Mouse (Mus musculus) hindbrain, embryonic 15.5 days (tissue): Measurements from ENCODE around the gene Jazf1. TPM values are rescaled to one million over a fixed set of nuclear protein-coding genes. Genes with fewer than 3 reads are reported as not detected.

ENCODE experiments used
- ATAC-seq: fragments of 200-750 bp; cut with Nextera tagmentation; 2 replicates; pipeline ENCODE4 v1.8.0; 2017; ENCODE audit warnings: low read depth, moderate number of reproducible peaks, moderate TSS enrichment; ENCODE audit not compliant: low FRiP score
- H3K27ac ChIP-seq: fragments of 300-500 bp; sonication (generic); replicated peaks from 2 replicates; pipeline ENCODE4 v1.5.1; 2015; ENCODE audit warnings: mild to moderate bottlenecking, inconsistent platforms
- H3K27me3 ChIP-seq: fragments of 300-500 bp; sonication (generic); 2 replicates; pipeline ENCODE4 v1.6.1; 2015; ENCODE audit warnings: control low read depth, inconsistent platforms
- H3K36me3 ChIP-seq: fragments of 300-500 bp; sonication (generic); 2 replicates; pipeline ENCODE4 v1.6.1; 2015; ENCODE audit warnings: control low read depth, inconsistent platforms
- H3K4me1 ChIP-seq: fragments of 300-500 bp; sonication (generic); replicated peaks from 2 replicates; pipeline ENCODE4 v1.6.1; 2015; ENCODE audit warnings: control low read depth, inconsistent platforms
- H3K4me2 ChIP-seq: fragments of 300-500 bp; sonication (generic); 2 replicates; pipeline ENCODE4 v1.6.1; 2015; ENCODE audit warnings: moderate library complexity, mild to moderate bottlenecking, inconsistent platforms
- H3K4me3 ChIP-seq: fragments of 300-500 bp; sonication (generic); 2 replicates; pipeline ENCODE4 v1.5.1; 2015; ENCODE audit warnings: mild to moderate bottlenecking, inconsistent platforms
- H3K9ac ChIP-seq: fragments of 300-500 bp; sonication (generic); 2 replicates; pipeline ENCODE4 v1.6.1; 2015; ENCODE audit warnings: inconsistent platforms
- H3K9me3 ChIP-seq: fragments of 300-500 bp; sonication (generic); 2 replicates; pipeline ENCODE4 v1.6.1; 2016; ENCODE audit warnings: control low read depth, inconsistent platforms
- WGBS: fragments of 180-500 bp; shearing (Covaris S2); methylation state at CpG from one replicate; pipeline ENCODE4 v1.1.7; 2015; 5-methylcytosine and 5-hydroxymethylcytosine counted together
- polyA plus RNA-seq: library from polyadenylated mRNA; unstranded; fragments of >200 nt; fragmentation: Nextera tagmentation; extraction: Ambion mirVana; gene quantifications from 2 replicates; pipeline ENCODE4 v1.2.1, GENCODE M21; 2015

The Jazf1 gene
- polyA plus RNA-seq, 1 experiment from 2014 or later: 52.4 TPM

GRCm38 (mm10) chr6:52836201-52836950, 232.1 kb downstream of the Jazf1 start:
- Histone ChIP-seq H3K4me3 (no peak overlapping the region), H3K36me3 (no peaks in the 10 kb centered on the region), H3K27ac (no peak overlapping the region), H3K9ac (no peak overlapping the region), H3K9me3 (no peaks in the 10 kb centered on the region), H3K4me2 (no peak overlapping the region), H3K27me3 (no peaks in the 10 kb centered on the region), H3K4me1 (peaks cover 30% of the 10 kb centered on the region)
- 71% methylated on average over 15 of the region's 15 CpGs for WGBS
- ATAC-seq: no peak; the same call in 1 of the 2 replicates

- H3K9me3 ChIP-seq: no peaks in the 10 kb centered on the region
- WGBS: 95% methylated on average over 2 of the region's 2 CpGs
- no peaks in the 10 kb centered on the region for H3K27me3 ChIP-seq
Observed at GRCm38 (mm10) chr6:52827752-52828277, 240.6 kb downstream of the Jazf1 start.

GRCm38 (mm10) chr6:52825535-52825934, 242.9 kb downstream of the Jazf1 start:
- H3K4me3 ChIP-seq: no peak overlapping the region
- H3K27me3 ChIP-seq: no peaks in the 10 kb centered on the region
- H3K9me3 ChIP-seq: no peaks in the 10 kb centered on the region
- H3K36me3 ChIP-seq: no peaks in the 10 kb centered on the region
- no peak overlapping the region for H3K9ac ChIP-seq
- WGBS: 84% methylated on average over 5 of the region's 5 CpGs
- peaks cover 21% of the 10 kb centered on the region for H3K4me1 ChIP-seq
- ATAC-seq: no peak
- H3K27ac ChIP-seq: no peak overlapping the region
- H3K4me2 ChIP-seq: no peak overlapping the region

More at GRCm38 (mm10) chr6:52827752-52828277, 240.6 kb downstream of the Jazf1 start:
- no peak for ATAC-seq
- Histone ChIP-seq H3K36me3 (no peaks in the 10 kb centered on the region), H3K27ac (no peak overlapping the region), H3K4me3 (no peak overlapping the region), H3K9ac (no peak overlapping the region), H3K4me2 (no peak overlapping the region), H3K4me1 (peaks cover 21% of the 10 kb centered on the region)

GRCm38 (mm10) chr6:52824977-52825482, 243.4 kb downstream of the Jazf1 start:
- Histone ChIP-seq H3K4me1 (peaks cover 21% of the 10 kb centered on the region), H3K9ac (no peak overlapping the region), H3K9me3 (no peaks in the 10 kb centered on the region), H3K4me2 (no peak overlapping the region), H3K36me3 (no peaks in the 10 kb centered on the region), H3K27ac (0 out of 2 replicates have a peak overlapping the region, but pooled peaks have one; percentile 19), H3K4me3 (no peak overlapping the region), H3K27me3 (no peaks in the 10 kb centered on the region)
- WGBS: 72% methylated on average over 3 of the region's 3 CpGs
- peak; percentile 71; the same call in 1 of the 2 replicates for ATAC-seq

- Histone ChIP-seq H3K27ac (no peak overlapping the region), H3K27me3 (no peaks in the 10 kb centered on the region), H3K4me3 (no peak overlapping the region), H3K36me3 (no peaks in the 10 kb centered on the region), H3K4me2 (no peak overlapping the region), H3K9me3 (no peaks in the 10 kb centered on the region), H3K4me1 (peaks cover 15% of the 10 kb centered on the region), H3K9ac (no peak overlapping the region)
- 59% methylated on average over 7 of the region's 7 CpGs for WGBS
- ATAC-seq: no peak
Observed at GRCm38 (mm10) chr6:52823064-52823463, 245.4 kb downstream of the Jazf1 start.

- Histone ChIP-seq H3K36me3 (no peaks in the 10 kb centered on the region), H3K4me2 (no peak overlapping the region)
Observed at GRCm38 (mm10) chr6:52822625-52823024, 245.8 kb downstream of the Jazf1 start.

GRCm38 (mm10) chr6:52819353-52819752, 249.1 kb downstream of the Jazf1 start:
- no peaks in the 10 kb centered on the region for H3K9me3 ChIP-seq
- no peak overlapping the region for H3K4me3 ChIP-seq
- 0 out of 2 replicates have a peak, but pooled peaks cover 3% of the 10 kb centered on the region for H3K4me1 ChIP-seq
- H3K27ac ChIP-seq: no peak overlapping the region
- no peaks in the 10 kb centered on the region for H3K27me3 ChIP-seq
- H3K4me2 ChIP-seq: no peak overlapping the region
- ATAC-seq: no peak
- 74% methylated on average over 8 of the region's 8 CpGs for WGBS
- H3K9ac ChIP-seq: no peak overlapping the region
- H3K36me3 ChIP-seq: no peaks in the 10 kb centered on the region

More at GRCm38 (mm10) chr6:52822625-52823024, 245.8 kb downstream of the Jazf1 start:
- no peaks in the 10 kb centered on the region for H3K9me3 ChIP-seq
- H3K4me3 ChIP-seq: no peak overlapping the region
- ATAC-seq: no peak
- no peak overlapping the region for H3K9ac ChIP-seq
- H3K27ac ChIP-seq: no peak overlapping the region
- 86% methylated on average over 2 of the region's 2 CpGs for WGBS
- H3K27me3 ChIP-seq: no peaks in the 10 kb centered on the region
- H3K4me1 ChIP-seq: peaks cover 15% of the 10 kb centered on the region

GRCm38 (mm10) chr6:52818041-52818440, 250.4 kb downstream of the Jazf1 start:
- no peaks in the 10 kb centered on the region for H3K27me3 ChIP-seq
- no peak overlapping the region for H3K9ac ChIP-seq
- no peak overlapping the region for H3K27ac ChIP-seq
- no peak for ATAC-seq
- H3K4me1 ChIP-seq: no peaks in the 10 kb centered on the region
- no peaks in the 10 kb centered on the region for H3K9me3 ChIP-seq
- H3K4me2 ChIP-seq: no peak overlapping the region
- 80% methylated on average over 4 of the region's 4 CpGs for WGBS
- H3K36me3 ChIP-seq: no peaks in the 10 kb centered on the region
- H3K4me3 ChIP-seq: no peak overlapping the region

GRCm38 (mm10) chr6:52817203-52817874, 251.1 kb downstream of the Jazf1 start:
- H3K36me3 ChIP-seq: no peaks in the 10 kb centered on the region
- ATAC-seq: no peak
- 78% methylated on average over 10 of the region's 10 CpGs for WGBS
- H3K4me3 ChIP-seq: no peak overlapping the region
- H3K27me3 ChIP-seq: no peaks in the 10 kb centered on the region
- H3K9me3 ChIP-seq: no peaks in the 10 kb centered on the region
- H3K9ac ChIP-seq: no peak overlapping the region
- no peaks in the 10 kb centered on the region for H3K4me1 ChIP-seq
- no peak overlapping the region for H3K27ac ChIP-seq
- no peak overlapping the region for H3K4me2 ChIP-seq

GRCm38 (mm10) chr6:52805237-52805856, 263.1 kb downstream of the Jazf1 start:
- WGBS: over 99% methylated on average over 3 of the region's 3 CpGs
- no peak overlapping the region for H3K27ac ChIP-seq

GRCm38 (mm10) chr6:52802181-52802580, 266.2 kb downstream of the Jazf1 start:
- H3K27me3 ChIP-seq: no peaks in the 10 kb centered on the region
- H3K36me3 ChIP-seq: no peaks in the 10 kb centered on the region
- H3K4me1 ChIP-seq: peaks cover 7% of the 10 kb centered on the region; the same call in 1 of the 2 replicates
- H3K4me2 ChIP-seq: no peak overlapping the region
- no peaks in the 10 kb centered on the region for H3K9me3 ChIP-seq
- no peak overlapping the region for H3K27ac ChIP-seq
- ATAC-seq: no peak
- 66% methylated on average over 9 of the region's 9 CpGs for WGBS
- H3K4me3 ChIP-seq: no peak overlapping the region
- H3K9ac ChIP-seq: no peak overlapping the region

More at GRCm38 (mm10) chr6:52805237-52805856, 263.1 kb downstream of the Jazf1 start:
- no peak overlapping the region for H3K4me2 ChIP-seq
- no peaks in the 10 kb centered on the region for H3K36me3 ChIP-seq
- H3K4me3 ChIP-seq: no peak overlapping the region
- H3K4me1 ChIP-seq: no peaks in the 10 kb centered on the region
- ATAC-seq: no peak
- no peaks in the 10 kb centered on the region for H3K9me3 ChIP-seq
- no peak overlapping the region for H3K9ac ChIP-seq
- no peaks in the 10 kb centered on the region for H3K27me3 ChIP-seq
